Mouse (Mus musculus) kidney, adult 18-20 months (tissue): ENCODE measurements around the gene C330021F23Rik.
"Not testable (repeated sequence)": the region's sequence is repeated elsewhere in the genome, so short reads cannot be mapped to it uniquely, and the experiment has no call there.

Experiments used
- DNase-seq: peaks from one replicate; pipeline ENCODE4 v3.0.0; 2021

C330021F23Rik gene

GRCm38 (mm10) chr8:3567641-3568371 lies at the start of gene C330021F23Rik:
Gene C330021F23Rik, plus strand, starts transcription at chr8:3567990.
- DNase-seq, result peak; percentile 66

- no peak for DNase-seq
Measured at GRCm38 (mm10) chr8:3522007-3522697, 45.6 kb upstream of the C330021F23Rik start.

- DNase-seq, result no peak
Measured at GRCm38 (mm10) chr8:3530816-3531215, 37.0 kb upstream of the C330021F23Rik start.

DNA sequence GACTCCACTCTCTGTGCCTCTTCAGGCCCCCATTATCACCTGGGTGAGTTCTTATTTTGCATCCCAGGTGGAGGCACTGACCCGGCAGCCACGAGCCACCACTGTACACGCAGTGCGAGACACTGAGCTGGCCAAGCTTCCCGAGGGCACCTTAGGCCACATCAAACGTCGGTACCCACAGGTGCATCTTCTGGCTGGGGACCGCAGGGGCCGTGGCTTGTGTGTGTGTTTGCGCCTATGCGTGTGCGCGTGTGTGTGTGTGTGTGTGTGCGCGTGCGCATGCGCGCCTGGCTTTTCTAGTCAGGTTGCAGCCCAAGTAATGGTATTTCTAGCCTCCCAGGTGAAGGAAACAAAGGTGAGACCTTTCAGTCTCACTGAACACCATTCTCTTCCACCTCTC lies 35.9 kb upstream of the C330021F23Rik start:
- DNase-seq, result no peak

GRCm38 (mm10) chr8:3536053-3536841 lies 31.5 kb upstream of the C330021F23Rik start:
- no peak for DNase-seq

GRCm38 (mm10) chr8:3536940-3537339 lies 30.9 kb upstream of the C330021F23Rik start:
- DNase-seq, result no peak

- no peak for DNase-seq
Measured at GRCm38 (mm10) chr8:3537666-3538065, 30.1 kb upstream of the C330021F23Rik start.

DNA sequence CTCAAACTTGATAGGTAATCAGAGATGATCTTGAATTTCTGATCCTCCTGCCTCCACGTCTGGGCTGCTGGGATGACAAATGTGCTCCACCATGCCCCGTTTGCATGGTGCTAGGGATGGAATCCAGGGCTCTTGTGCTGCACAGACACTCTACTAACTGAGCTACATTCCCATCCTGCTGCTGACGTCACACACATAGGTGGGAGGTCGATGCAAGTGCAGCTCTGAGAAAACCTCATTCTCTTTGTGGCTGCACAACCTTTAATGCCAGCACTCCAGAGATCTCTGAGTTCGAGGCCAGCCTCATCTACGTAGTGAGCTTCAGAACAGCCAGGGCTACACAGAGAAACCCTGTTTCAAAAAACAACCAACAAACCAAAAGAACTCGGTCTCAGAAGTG lies 28.6 kb upstream of the C330021F23Rik start:
- DNase-seq, result no peak

DNA sequence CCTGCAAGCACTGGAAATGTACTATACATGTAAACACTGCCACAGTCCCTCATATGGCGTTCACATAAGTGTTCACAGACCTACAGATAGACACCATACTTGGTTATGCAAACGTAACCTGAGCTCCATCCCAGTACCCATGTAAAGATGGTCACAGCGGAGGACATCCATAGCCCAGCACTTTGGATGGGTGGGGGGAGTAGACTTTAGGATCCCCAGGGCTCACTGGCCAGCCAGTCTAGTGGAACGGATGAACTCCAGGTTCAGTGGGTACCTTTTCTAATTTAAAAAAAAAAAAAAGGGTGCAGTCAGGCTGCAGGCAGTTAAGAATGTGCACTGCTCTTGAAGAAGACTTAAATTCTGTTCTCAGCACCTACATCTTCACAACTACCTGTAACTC lies 27.7 kb upstream of the C330021F23Rik start:
- no peak for DNase-seq

- DNase-seq, result no peak
Measured at GRCm38 (mm10) chr8:3546511-3546910, 21.3 kb upstream of the C330021F23Rik start.

GRCm38 (mm10) chr8:3552240-3552639 lies 15.6 kb upstream of the C330021F23Rik start:
- DNase-seq, result no peak

DNA sequence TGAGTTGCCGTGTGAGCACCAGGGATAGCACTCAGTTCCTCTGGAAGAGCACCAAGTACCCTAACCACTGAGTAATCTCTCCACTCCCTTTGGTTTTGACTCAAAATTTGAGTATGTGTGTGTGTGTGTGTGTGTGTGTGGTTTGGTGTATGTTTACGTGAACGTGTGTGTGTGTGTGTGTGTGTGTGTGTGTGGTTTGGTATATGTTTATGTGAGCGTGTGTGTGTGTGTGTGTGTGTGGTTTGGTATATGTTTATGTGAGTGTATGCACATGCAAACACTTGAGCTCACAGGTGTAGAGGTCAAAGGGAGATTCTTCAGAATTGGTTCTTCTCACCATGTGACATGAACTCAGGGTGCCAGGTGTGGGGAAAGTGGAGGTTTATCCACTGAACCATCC lies 11.7 kb upstream of the C330021F23Rik start:
- no peak for DNase-seq

GRCm38 (mm10) chr8:3568378-3568777 lies 588 bp downstream of the C330021F23Rik start:
- no peak for DNase-seq

- DNase-seq, result no peak
Measured at GRCm38 (mm10) chr8:3569784-3570183, 2.0 kb downstream of the C330021F23Rik start.

GRCm38 (mm10) chr8:3574546-3574945 lies 6.8 kb downstream of the C330021F23Rik start:
- no peak for DNase-seq

DNA sequence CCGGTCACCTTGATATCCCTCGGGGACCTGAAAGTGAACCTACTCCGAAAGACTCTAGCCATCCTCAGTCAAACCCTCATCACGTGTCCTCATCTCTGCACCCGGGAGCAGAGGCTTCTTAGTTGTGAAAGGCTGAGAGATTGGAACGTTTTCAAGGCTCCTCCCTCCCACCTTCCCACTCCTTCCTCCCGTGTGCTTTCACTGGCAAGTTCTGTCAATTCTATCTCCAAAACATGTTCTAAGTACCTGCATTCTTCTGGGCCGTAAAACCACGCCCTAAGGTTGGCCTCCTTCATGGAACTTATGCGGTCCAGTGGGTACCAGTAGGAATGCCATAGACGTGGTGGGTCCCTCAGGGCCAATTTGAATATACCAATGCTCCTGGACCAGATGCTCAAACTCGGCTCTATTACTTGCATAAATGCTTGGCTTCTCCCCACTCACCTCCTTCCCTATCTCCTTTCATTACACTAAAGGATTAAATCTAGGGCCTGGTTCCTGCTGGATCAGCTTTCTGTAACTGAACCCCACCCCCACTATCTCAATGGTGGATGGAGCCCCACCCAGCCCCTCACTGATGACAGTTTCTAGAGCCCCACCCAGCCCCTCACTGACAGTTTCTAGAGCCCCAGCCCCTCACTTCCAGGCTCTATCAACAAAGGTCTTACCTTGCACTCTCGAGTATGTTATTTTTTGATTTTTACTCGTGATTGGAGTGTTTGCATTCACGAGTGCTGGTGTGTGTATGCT lies 8.6 kb downstream of the C330021F23Rik start:
- no peak for DNase-seq

DNA sequence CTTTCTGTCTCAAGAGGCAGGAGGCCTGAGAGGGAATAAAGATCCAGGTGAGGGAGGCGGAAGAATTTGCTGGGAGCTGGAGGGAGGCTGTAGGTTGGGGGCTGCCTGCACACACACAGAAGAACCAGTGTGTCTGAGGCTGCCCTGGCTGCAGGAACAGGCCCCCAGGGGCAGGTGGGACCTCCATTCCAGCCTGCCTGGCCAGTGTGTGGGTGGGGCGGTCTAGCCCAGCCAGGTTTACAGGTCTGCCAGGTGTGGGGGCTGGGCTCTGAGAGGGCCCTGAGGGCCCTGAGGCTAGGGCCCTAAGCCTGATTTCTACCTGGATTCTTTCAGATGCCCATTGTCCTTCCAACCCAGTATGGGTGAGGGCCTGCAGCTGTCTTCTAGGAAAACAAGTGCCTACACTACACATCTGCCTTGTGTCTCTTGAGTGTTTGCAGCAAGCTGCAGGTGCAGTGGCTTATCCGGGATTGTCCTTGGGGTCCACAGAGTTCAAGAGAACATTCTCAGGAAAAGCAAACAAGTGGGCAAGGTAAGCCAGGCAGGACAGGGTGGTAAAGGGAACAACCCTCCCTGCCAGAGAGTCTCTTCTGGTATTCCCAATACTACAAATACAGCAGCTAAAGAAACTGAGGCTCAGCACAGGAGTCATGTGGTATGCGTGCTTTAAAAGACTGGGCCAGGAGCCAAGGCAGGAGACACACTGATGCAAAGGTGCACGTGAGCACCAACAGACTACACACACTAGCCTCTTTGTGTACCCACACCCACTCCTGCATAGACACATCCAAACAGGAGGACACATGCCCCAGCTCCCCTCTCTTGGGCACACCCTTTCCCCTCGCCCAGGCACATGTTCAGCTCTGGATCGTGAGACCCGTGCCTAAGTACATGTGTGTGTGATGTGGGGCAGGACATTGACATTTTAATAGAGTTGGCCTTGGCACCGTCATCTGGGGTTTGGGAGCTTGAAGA lies 11.9 kb downstream of the C330021F23Rik start:
- DNase-seq, result no peak

DNA sequence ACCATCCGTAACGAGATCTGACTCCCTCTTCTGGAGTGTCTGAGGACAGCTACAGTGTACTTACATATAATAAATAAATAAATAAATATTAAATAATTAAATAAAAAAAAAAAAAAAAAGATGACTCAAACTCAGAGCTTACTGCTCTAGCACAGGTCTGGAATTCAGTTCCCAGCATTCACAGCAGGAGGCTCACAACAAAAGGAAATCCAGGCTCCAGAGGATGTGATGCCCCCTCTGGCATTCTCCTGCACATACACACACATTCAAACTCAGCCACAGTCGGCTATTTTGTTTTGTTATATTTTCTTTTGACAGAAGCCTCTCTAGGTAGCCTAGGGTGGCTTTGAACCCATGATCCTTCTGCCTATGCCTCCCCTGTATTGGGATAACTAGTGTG lies 14.2 kb downstream of the C330021F23Rik start:
- DNase-seq, result not testable (repeated sequence)

- DNase-seq, result no peak
Measured at GRCm38 (mm10) chr8:3586452-3586851, 18.7 kb downstream of the C330021F23Rik start.

DNA sequence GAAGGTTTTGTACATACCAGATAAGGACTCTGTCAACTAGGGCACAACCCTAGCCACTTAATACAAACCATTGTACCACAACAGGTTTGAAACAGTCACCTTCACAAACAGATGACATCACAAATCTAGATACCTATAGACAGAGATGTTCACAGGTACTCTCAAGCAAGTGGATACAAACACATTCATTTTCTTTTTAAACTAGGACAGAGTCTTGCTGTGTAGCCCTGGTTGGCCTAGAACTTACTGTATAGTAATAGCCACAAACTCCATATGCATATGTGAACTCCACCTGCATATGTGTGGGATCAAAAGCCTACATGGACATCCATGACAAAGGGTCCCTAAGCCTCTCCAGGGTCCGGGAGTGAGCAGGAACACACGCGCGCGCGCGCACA lies 19.2 kb downstream of the C330021F23Rik start, which contains the start of gene Camsap3:
Camsap3 (plus strand) TSS at position 301 of the 398 bp plus-strand sequence.
- no peak for DNase-seq
